Mouse (Mus musculus): ENCODE measurements at regions not wholly inside any gene's neighbourhood (a gene's known extent, or its start where the extent isn't known, plus 50 kb on each side); places are given as distances from the start of the nearest gene placed in this dataset.

DNA sequence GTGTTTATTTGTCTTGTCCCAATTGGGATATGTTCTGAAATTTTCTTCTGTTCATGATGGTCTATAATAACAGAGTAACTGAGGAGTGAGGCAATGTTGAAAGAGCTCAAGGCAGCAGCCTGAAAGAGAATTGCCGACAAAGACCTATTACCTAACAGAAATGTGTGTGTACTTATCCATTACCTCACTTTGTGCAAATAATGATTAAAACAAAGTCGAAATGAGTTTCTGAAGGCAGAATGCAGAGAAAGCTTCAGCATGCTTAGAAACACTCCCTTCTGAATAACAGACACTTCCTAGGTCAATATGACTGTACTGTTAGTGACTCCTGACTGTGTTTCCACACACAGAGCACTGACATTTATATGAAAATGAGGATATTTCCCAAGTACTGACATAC lies 63.0 kb downstream of the Kbtbd8 start:
- no peak for DNase-seq (ENCODE audit: low spot score)

DNA sequence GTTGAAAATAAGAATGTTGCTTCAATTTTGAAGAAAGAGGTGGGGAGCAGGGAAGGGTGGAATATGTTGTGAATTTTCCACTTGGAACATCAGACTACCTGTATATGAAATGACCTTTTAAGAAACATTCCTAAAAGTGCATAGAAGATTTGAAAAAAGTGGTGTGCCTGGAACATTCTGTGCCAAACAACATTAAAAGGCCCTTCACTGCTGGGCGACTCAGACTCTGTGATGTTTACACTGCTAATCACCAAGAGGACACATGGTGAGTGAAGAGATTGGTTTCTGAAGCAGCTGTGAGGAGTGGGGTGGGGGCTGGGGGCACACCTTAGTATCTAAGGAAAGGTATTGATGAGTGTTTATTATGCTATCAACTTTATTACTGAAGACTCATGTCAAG lies 65.2 kb downstream of the Kbtbd8 start:
- no peak for DNase-seq (ENCODE audit: low spot score)

DNA sequence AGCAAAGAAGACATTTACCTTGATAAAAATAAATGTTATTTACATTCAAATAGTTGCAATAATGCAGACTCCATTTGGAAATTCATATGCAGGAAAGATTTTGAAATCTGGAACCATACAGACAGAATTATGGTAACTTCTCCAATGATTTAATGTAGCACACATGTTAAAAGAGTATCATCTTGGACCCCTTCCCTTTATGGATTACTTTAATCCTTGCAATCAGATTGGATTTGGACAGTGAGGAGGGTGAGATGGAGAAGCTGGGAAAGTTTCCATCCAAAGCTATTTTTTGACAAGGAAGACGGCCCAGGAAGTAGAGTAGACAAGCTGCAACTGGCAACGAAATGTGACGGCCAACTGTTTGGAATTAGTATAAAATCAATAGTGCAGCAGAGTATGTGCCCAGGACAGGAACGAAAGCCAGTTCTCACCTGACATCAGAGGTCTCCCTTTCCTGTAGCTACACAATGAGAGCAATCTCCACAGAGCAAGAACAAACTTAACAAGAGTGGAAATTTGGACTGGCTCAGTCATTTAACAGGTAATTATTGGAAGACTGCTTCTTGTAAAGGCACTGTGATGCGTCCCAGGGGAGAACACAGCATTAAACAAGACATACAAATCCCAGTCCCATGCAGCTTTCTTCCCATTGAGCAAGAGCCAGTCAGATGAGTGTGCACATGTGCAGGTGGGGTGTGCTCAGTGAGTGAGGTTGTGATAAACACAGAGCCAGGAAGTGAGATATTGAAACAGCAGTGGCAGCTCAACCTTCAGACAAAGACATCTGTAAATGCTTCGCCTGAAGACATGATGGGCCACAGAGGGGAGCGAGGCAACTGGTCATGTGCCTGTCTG lies 68.3 kb downstream of the Kbtbd8 start:
- no peak for DNase-seq (ENCODE audit: low spot score)

DNA sequence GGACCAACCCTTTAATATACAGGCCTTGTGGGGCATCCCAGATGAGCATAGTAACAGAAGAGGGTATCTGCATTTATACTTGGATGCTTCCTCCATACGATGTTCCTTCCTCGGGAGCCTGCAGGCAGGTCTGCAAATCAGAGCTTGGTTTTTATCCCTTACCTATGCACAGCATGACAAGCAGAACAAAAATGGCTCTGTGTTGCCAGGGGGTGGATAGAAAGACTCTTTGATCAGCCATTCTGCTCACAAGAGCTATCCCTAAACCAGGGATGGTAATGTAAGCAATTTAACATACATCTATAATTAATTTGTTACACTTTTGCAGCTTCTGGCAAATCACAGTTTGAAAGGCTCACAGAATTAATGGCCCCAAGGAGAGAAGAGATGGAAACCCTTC lies 79.6 kb downstream of the Kbtbd8 start:
- no peak for DNase-seq (ENCODE audit: low spot score)

DNA sequence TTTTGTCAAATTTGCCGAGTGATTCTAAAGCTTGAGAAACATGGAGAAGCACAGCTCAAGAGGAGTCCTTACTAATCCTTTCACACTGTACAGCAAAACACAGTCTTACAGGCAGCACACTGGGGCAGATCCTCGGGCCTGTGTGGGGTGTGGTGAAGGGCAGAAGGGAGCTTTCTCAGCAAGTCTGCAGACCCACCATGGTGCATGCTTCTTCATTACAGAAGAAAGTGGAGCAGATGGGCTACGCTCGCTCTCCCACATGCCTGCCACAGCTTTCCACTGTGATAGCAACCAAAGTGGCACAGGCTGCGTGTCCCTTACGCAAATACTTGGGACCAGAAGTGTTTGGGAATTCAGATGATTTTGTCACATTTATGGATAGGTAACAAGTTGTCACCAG lies 81.6 kb downstream of the Kbtbd8 start:
- no peak for DNase-seq (ENCODE audit: low spot score)

DNA sequence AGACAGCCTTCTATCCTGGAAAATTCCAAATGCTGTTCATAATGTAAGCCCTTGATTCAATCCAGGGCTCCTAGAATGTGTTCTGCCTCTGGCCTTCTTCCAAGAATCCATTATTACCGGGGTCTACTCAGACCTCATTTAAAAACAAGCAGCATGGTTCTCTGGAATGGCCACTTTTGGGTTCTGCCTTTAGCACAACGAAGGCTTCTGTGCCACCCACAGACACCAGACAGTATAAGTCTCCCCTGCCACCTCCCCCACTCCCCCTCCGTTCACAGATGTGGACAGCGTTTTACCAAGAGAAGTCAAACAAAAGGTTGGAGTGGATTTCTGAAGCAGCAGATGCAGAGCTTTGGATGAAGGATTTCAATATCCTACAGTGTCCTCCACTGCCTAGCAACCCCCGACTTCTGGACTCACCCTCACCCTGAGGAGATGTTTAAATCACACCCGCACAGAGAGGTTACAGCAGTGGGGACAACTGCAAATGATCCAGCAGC lies 85.3 kb downstream of the Kbtbd8 start:
- no peak for DNase-seq (ENCODE audit: low spot score)

DNA sequence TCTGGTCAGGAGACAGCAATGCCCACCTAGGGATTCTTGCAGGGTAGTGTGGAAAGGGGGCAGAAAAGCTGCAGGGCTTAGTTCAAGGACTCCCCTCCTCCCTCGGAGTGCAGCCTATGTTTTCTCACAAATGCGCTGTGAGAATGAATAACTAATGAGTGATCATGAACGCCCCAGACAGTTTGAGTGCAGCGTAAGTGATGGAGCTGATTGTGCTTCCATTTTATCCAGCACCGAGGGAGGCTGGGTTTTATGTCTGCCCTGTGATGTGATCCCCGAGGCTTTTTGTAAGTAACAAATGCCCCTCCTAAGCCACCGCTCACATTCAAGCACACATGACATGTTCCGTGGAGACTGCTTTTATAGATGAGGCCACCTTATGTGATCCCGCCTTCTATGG lies 85.9 kb downstream of the Kbtbd8 start:
- no peak for DNase-seq (ENCODE audit: low spot score)

DNA sequence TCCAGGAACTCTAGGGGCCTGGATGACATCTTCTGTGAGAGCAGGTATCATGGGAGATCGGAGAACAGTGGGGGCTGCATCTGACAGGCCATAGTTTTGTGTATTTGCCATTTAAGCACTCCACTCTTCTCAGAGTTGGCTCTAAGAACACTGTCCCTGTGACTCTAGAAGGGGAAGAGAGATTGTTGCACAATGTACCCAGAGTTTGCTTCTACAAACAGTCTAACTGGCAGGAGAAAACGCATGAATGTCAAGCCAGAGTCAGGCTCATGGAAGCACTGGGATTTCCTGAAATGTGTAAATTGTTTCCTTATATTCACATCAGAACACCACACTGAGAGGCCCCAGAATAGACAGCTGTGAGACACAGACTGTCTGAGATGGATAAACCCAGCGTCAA lies 87.2 kb downstream of the Kbtbd8 start:
- no peak for DNase-seq (ENCODE audit: low spot score)

DNA sequence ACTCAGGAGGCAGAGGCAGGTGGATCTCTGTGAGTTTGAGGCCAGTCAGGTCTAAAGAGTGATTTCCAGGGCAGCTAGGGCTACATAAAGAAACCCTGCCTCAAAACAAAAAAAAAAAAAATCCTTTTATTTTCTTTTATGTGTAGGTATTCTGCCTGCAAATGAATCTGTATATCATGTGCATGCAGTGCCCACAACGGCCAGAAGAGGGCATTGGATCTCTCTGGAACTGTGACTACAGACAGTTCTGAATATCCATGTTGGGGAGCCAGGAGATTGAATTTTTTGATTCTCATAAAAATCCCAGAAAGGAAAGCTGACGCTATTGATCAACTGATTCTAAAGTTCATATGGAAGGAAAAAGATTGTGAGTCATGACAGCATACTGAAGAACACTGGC lies 90.0 kb downstream of the Kbtbd8 start:
- DNase-seq (ENCODE audit: low spot score), result no peak

DNA sequence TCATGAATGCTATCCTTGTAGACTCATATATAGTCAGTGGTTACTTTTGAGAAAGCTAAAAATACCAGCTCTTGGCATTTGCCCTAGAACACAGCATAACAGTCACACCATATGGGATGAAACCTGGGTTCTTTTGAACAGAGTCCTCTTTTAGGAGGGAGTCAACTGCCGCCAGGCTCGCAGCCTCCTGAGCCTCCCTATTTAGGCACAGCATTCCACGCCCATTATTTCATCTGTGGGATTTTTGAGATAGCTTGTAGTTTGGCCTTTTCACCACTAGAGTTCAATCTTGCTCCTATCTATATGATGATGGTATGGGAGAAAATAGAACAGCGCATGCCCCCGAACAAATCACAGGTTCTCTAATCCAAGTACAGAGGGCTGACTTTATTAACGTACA lies 100.4 kb downstream of the Kbtbd8 start:
- no peak for DNase-seq (ENCODE audit: low spot score)

DNA sequence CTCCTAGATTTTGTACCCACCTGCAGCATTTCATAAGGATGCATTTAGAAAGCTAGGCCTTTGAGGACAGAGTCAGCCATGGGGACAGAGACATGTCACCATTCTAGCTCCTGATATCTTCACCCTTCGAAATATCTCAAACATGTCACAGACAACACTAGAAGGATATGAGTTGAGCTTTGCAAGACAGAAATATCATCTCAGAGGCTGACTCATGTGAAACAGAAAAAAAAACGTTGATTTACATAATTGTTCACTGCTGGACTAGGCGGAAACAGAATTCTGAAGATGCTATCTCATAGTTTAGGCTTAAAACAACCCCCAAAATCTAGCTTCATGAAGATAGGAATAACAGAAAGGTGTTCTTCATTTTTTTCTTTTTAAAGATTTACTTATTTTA lies 101.8 kb downstream of the Kbtbd8 start:
- no peak for DNase-seq (ENCODE audit: low spot score)

DNA sequence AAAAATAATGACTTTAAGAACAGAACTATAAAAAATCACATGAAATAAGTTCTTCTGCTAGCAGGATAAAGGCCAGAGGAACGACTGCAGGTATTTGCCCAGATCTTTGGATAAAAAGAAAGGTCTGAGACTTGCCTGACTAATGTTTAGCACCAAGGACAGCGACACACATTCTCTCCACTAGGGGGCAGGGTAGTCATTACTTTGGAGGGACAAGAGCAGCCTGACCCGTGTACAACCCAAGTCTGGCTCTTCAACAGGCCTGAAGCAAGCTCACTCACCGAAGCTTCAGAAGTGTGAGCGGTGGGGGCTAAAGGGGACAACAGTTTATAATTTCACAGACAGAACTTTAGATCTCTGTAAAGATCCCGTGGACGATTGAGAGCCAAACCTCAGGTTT lies 98.4 kb upstream of the Gm10234 start:
- DNase-seq (ENCODE audit: low spot score), result peak; percentile 57

DNA sequence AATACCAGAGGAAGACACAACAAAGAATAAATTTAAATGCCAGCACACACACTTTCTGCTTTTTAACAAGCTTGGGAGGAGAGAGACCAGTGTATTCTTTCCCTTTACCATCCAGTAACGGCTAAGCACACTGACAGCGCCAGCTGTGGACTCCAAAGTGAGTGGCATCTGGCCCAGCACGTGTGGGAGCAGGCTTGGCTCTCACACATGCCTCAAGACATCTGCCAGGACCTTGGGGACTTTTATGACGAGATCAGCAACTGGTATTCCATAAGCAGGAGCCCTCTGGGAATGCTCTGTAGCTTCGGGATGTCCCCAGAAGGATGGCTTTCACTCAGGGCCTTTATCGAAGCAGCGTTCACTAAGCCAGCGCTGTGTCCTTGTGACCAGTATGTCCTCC lies 92.0 kb upstream of the Gm10234 start:
- DNase-seq (ENCODE audit: low spot score), result no peak

DNA sequence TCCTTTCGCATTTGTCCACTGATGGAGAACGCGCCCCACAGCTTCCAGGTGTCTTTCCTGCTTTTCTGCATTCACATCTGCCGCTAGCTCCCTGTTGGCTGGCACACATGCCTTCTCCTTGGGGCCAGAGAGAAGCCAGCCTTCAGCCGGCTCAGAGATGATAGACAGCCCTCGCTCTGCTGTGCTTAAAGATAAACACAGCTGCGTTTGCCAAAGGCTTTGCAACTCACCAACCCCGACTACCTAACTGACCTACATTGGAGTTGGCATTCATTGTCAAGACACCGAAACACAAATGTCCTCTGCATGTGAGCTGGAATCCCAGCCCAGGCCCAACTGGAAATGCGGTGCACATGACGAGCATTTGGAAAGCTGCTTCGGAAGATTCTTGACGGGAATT lies 87.2 kb upstream of the Gm10234 start:
- DNase-seq (ENCODE audit: low spot score), result no peak

DNA sequence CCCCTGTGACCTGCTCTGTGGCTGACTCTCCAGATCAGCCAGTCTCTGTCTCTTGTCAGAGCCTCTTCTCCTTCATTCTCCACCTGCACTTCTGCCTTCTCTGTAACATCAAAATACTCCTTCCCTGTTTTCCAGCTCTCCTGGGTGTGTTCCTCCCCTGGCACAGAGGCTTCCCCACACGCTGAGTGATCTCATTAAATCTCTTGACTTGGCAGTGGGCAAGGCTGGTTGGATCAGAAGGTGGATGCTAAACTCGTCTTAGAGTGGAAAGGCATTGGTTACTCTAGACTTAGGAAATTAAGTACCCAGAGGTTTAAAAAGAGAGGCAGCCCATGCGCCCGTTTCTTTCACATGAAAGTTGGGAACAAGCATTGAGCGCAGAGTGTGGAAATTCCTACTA lies 78.3 kb upstream of the Gm10234 start:
- DNase-seq (ENCODE audit: low spot score), result no peak

DNA sequence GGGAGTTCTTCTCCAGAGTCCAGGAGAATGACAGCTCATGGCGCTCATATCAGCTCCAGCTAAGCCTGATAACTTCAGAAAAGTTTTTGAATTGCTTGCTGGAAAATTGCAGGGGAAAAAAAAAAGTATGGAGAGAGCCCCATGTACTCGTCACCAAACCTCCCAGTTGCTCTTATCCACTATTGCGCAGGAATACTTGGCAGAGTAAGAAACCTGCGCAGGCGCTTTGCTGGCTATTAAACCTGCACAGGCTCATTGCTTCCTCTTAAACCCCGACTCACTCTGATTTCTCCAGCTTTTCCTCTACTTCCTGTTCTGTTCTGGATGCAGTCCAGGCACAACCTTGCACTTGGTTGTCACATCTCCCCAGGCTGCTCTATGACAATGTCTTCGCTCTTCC lies 77.0 kb upstream of the Gm10234 start:
- no peak for DNase-seq (ENCODE audit: low spot score)

DNA sequence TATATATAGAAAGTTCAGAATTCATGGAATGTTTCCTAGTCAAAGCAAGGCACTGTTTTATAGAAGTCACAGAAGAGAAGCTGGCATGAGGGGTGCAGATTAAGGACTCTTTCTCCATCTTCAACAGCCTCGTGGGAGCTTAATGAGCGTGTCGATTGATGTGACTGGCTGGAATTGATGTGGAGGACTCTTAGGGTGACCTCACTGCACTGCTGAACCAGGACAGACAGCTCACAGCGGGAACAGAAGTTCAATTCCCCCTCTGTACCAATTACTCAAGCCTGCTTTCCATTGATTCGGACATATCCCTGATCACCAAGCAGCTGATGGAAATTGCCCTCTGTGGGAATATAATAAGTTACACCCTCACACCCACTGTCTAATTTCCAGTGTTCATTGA lies 65.6 kb upstream of the Gm10234 start:
- no peak for DNase-seq (ENCODE audit: low spot score)

DNA sequence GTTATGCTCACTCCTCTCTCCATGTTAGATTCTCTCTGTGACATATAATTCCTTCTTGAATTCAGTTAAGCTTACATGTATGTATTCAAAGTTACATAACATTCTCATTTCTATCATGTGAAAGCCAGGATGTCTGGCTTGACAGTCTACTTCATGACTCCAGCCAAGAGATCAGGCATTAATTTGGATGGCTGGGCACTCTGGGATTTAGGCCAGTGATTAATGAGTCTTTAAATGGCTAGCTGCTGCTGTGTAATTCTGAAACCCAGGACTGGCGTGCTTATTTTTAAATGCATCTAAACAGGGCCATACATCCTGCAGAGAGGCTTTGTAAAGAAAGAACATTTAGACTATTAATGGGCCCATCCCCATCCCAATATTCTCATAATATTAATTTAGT lies 60.9 kb upstream of the Gm10234 start:
- DNase-seq (ENCODE audit: low spot score), result no peak

DNA sequence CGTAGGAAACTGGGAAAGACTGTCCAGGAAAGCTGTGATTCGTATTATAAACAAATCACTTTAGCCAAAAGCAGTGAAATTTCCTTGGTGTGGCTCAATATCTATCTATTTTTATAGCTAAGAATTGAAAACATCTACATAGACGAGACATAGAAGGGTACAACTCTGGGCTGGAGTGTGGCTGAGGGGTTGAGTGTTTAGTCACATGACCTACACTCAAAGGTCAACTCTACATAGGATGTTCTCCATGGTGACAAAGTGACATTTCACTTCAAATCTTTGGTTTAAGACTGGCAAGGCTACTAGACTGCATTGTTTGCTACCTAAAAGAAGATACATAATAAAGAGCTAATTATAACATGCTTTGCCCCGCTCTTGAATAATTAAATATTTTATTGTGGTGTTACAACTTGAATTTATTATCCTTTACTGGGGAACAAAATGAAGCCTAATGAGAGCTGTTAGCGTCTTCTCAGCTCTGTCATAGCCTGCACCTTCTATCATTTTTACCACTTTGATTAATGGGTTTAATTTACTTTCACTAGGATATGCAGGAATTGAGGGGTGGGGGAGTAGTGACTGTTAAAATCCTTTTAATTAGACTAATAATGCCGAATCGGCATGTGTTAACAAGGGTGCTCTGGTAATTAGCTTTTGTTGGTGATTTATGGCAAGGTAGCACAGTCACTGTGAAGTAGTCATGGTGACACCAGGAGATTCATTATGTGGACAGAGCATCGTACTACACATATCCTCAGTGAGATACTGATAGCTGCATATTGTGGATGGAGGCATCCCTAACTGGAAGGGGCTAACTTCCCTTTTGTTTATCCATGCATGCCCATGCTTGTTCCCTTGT lies 57.7 kb upstream of the Gm10234 start:
- DNase-seq (ENCODE audit: low spot score), result no peak

DNA sequence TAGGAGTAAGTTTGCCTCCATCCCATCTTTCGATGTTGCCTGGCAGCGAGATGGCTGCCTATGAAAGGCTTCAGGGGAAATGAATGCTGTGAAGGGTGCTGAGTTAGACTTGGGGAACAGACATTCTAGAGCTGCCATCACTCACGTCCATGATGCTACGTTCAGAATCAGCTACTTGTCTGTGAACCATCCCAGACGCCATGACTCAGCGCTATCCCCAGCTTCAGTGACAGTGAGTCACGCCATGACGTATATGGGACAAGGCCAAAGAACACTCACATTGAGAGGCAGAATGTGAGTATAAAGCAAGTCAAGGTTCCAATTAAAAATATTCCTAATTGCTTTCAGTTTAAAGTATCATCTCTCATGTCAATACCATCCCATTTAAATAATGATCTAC lies 52.4 kb upstream of the Gm10234 start:
- no peak for DNase-seq (ENCODE audit: low spot score)

All from urinary bladder, postnatal 10 days (tissue).